Mouse (Mus musculus) CH12.LX (cell line): ENCODE measurements around the gene Col18a1. TPM values are rescaled to one million over a fixed set of nuclear protein-coding genes. Genes with fewer than 3 reads are reported as not detected.

Experiments used
- DNase-seq: peaks from one replicate; pipeline ENCODE4 v3.0.0-alpha.2; 2013; ENCODE audit errors: extremely low read depth
- H3K27ac ChIP-seq: 2 replicates; pipeline ENCODE4 v1.5.1; 2012; ENCODE audit warnings: low read depth, mild to moderate bottlenecking, control low read depth, moderate library complexity; ENCODE audit not compliant: insufficient read depth
- H3K27me3 ChIP-seq: replicated peaks from 2 replicates; pipeline ENCODE3; 2012; ENCODE audit warnings: inconsistent platforms
- H3K36me3 ChIP-seq, 2 experiments: replicated peaks in 1 of 2; 2 replicates each; pipeline versions ENCODE3 to v1.6.1; 2012; ENCODE audit warnings: inconsistent platforms in 1 of 2, low read length in 1 of 2, mild to moderate bottlenecking in 1 of 2, mixed read lengths in 1 of 2, moderate library complexity in 1 of 2; ENCODE audit not compliant: control insufficient read depth in 1 of 2, insufficient read depth in 1 of 2
- H3K4me1 ChIP-seq, 2 experiments: 2 replicates each; pipeline ENCODE4 v1.6.1; 2012; ENCODE audit warnings: inconsistent platforms in 1 of 2, moderate library complexity in 1 of 2; ENCODE audit not compliant: insufficient read depth in 2 of 2, control insufficient read depth in 1 of 2
- H3K4me2 ChIP-seq: 2 replicates; pipeline ENCODE4 v1.6.1; 2012; ENCODE audit warnings: low read depth, mild to moderate bottlenecking, control low read depth; ENCODE audit not compliant: poor library complexity, insufficient read depth, severe bottlenecking
- H3K4me3 ChIP-seq, 3 experiments: fragments of 150-350 bp in 1 of 3; sonication (generic) in 1 of 3; replicated peaks in 1 of 3; 2 replicates each; pipeline versions ENCODE3 to v1.5.1; 2011 to 2012; ENCODE audit warnings: low read depth in 2 of 3, low read length in 2 of 3, mild to moderate bottlenecking in 2 of 3, moderate library complexity in 2 of 3, control low read depth in 1 of 3, improper control_type of control experiment in 1 of 3, inconsistent platforms in 1 of 3, mixed read lengths in 1 of 3; ENCODE audit not compliant: poor library complexity in 1 of 3
- H3K79me2 ChIP-seq: replicated peaks from 2 replicates; pipeline ENCODE4 v1.6.1; 2012; ENCODE audit warnings: mild to moderate bottlenecking, moderate library complexity; ENCODE audit not compliant: control insufficient read depth, poor library complexity, insufficient read depth, severe bottlenecking; ENCODE audit errors: extremely low read depth
- H3K9ac ChIP-seq: 2 replicates; pipeline ENCODE4 v1.6.1; 2012; ENCODE audit warnings: low read depth, mild to moderate bottlenecking, control low read depth, moderate library complexity; ENCODE audit not compliant: insufficient read depth
- H3K9me3 ChIP-seq: replicated peaks from 2 replicates; pipeline ENCODE3; 2012; ENCODE audit warnings: low read length, inconsistent platforms, mixed read lengths
- BHLHE40 ChIP-seq: IDR thresholded peaks from 2 replicates; pipeline ENCODE4 v1.6.1; 2011; ENCODE audit warnings: mild to moderate bottlenecking, low read depth, low read length, improper control_type of control experiment
- CHD1 ChIP-seq: IDR thresholded peaks from 2 replicates; pipeline ENCODE4 v1.6.1; 2012; ENCODE audit warnings: low read depth, low read length, improper control_type of control experiment, inconsistent platforms
- CHD2 ChIP-seq: IDR thresholded peaks from 2 replicates; pipeline ENCODE4 v1.6.1; 2011; ENCODE audit warnings: low read length, improper control_type of control experiment
- CTCF ChIP-seq, 2 experiments: IDR thresholded peaks in 1 of 2; conservative IDR thresholded peaks in 1 of 2; 2 replicates each; pipeline ENCODE4 v1.5.1; 2011 to 2012; ENCODE audit warnings: low read depth in 2 of 2, low read length in 2 of 2, improper control_type of control experiment in 1 of 2, inconsistent platforms in 1 of 2, mild to moderate bottlenecking in 1 of 2, moderate library complexity in 1 of 2
- ELF1 ChIP-seq: IDR thresholded peaks from 2 replicates; pipeline ENCODE4 v1.6.1; 2014; ENCODE audit warnings: low read depth, mild to moderate bottlenecking, inconsistent platforms, low read length, improper control_type of control experiment
- EP300 ChIP-seq: IDR thresholded peaks from 2 replicates; pipeline ENCODE4 v1.6.1; 2011; ENCODE audit warnings: low read length, improper control_type of control experiment
- GABPA ChIP-seq: IDR thresholded peaks from 2 replicates; pipeline ENCODE4 v1.6.1; 2012; ENCODE audit warnings: low read depth, low read length, improper control_type of control experiment, inconsistent platforms; ENCODE audit not compliant: insufficient replicate concordance
- HCFC1 ChIP-seq: IDR thresholded peaks from 2 replicates; pipeline ENCODE4 v1.6.1; 2012; ENCODE audit warnings: low read depth, mild to moderate bottlenecking, inconsistent platforms, low read length, improper control_type of control experiment
- JUN ChIP-seq: IDR thresholded peaks from 2 replicates; pipeline ENCODE4 v1.6.1; 2011; ENCODE audit warnings: low read depth, mild to moderate bottlenecking, low read length, improper control_type of control experiment, moderate library complexity; ENCODE audit not compliant: insufficient read depth
- JUND ChIP-seq: conservative IDR thresholded peaks from 2 replicates; pipeline ENCODE4 v1.6.1; 2011; ENCODE audit warnings: low read depth, low read length, improper control_type of control experiment
- MAX ChIP-seq: IDR thresholded peaks from 2 replicates; pipeline ENCODE4 v1.6.1; 2011; ENCODE audit warnings: low read length, improper control_type of control experiment
- MAZ ChIP-seq: IDR thresholded peaks from 2 replicates; pipeline ENCODE4 v1.6.1; 2012; ENCODE audit warnings: low read depth, mild to moderate bottlenecking, inconsistent platforms, low read length, improper control_type of control experiment, moderate library complexity
- MXI1 ChIP-seq: IDR thresholded peaks from 2 replicates; pipeline ENCODE4 v1.6.1; 2011; ENCODE audit warnings: mild to moderate bottlenecking, low read depth, low read length, improper control_type of control experiment
- MYC ChIP-seq: IDR thresholded peaks from 2 replicates; pipeline ENCODE4 v1.6.1; 2011; ENCODE audit warnings: low read depth, mild to moderate bottlenecking, improper control_type of control experiment, low read length
- NRF1 ChIP-seq: IDR thresholded peaks from 2 replicates; pipeline ENCODE4 v1.6.1; 2014; ENCODE audit warnings: low read depth, mild to moderate bottlenecking, inconsistent platforms, low read length, improper control_type of control experiment, moderate library complexity
- PAX5 ChIP-seq: IDR thresholded peaks from 2 replicates; pipeline ENCODE4 v1.6.1; 2012; ENCODE audit warnings: low read length, inconsistent platforms, mixed read lengths
- POLR2A ChIP-seq: IDR thresholded peaks from 2 replicates; pipeline ENCODE4 v1.6.1; 2011; ENCODE audit warnings: low read depth, mild to moderate bottlenecking, improper control_type of control experiment, low read length
- POLR2AphosphoS2 ChIP-seq: IDR thresholded peaks from 2 replicates; pipeline ENCODE4 v1.6.1; 2011; ENCODE audit warnings: low read depth, low read length, improper control_type of control experiment
- RCOR1 ChIP-seq: conservative IDR thresholded peaks from 2 replicates; pipeline ENCODE4 v1.6.1; 2012; ENCODE audit warnings: low read depth, mild to moderate bottlenecking, inconsistent platforms, low read length, improper control_type of control experiment
- SMC3 ChIP-seq: IDR thresholded peaks from 2 replicates; pipeline ENCODE4 v1.6.1; 2011; ENCODE audit warnings: low read depth, low read length, improper control_type of control experiment
- TCF12 ChIP-seq: IDR thresholded peaks from 2 replicates; pipeline ENCODE4 v1.6.1; 2014; ENCODE audit warnings: low read depth, mild to moderate bottlenecking, inconsistent platforms, low read length, improper control_type of control experiment
- UBTF ChIP-seq: IDR thresholded peaks from 2 replicates; pipeline ENCODE4 v1.6.1; 2012; ENCODE audit warnings: low read depth, mild to moderate bottlenecking, inconsistent platforms, low read length, improper control_type of control experiment, moderate library complexity
- USF1 ChIP-seq: IDR thresholded peaks from 2 replicates; pipeline ENCODE4 v1.6.1; 2014; ENCODE audit warnings: low read depth, mild to moderate bottlenecking, inconsistent platforms, low read length, improper control_type of control experiment
- ZKSCAN1 ChIP-seq: IDR thresholded peaks from 2 replicates; pipeline ENCODE4 v1.6.1; 2012; ENCODE audit warnings: low read depth, inconsistent platforms, low read length, improper control_type of control experiment, borderline replicate concordance
- ZMIZ1 ChIP-seq: IDR thresholded peaks from 2 replicates; pipeline ENCODE4 v1.6.1; 2012; ENCODE audit warnings: low read depth, mild to moderate bottlenecking, inconsistent platforms, low read length, improper control_type of control experiment
- dilution Hi-C: fragments of 300-500 bp; cut with MboI; formaldehyde crosslinking; loops from 2 replicates; pipeline ENCODE4 v1.14.3; 2020; ENCODE audit warnings: low sequenced_read_pairs; ENCODE audit not compliant: extremely low pct_unique_long_range_greater_than_20kb, extremely low pct_ligation_motif_present
- in situ Hi-C: fragments of 300-500 bp; cut with MboI; formaldehyde crosslinking; loops from 3 replicates; pipeline ENCODE4 v1.14.3; 2019; ENCODE audit warnings: low sequenced_read_pairs, low pct_ligation_motif_present, low pct_unique_long_range_greater_than_20kb, mixed read lengths
- polyA plus RNA-seq: library from polyadenylated mRNA; unstranded; fragments of >175 nt; gene quantifications from 2 replicates; pipeline ENCODE4 v1.2.1, GENCODE M21; 2012; ENCODE audit warnings: low read depth; ENCODE audit not compliant: insufficient read length
- total RNA-seq, 2 experiments: library from RNA; depleted of rRNA; stranded (reverse); fragments of 300-350 nt in 1 of 2; fragments of >200 nt in 1 of 2; gene quantifications; 2 replicates each; pipeline ENCODE4 v1.2.3; 2012 to 2014

Col18a1 gene
- total and polyA plus RNA-seq, 3 experiments: 0.17 to 14.5 (median 1.7) TPM

DNA sequence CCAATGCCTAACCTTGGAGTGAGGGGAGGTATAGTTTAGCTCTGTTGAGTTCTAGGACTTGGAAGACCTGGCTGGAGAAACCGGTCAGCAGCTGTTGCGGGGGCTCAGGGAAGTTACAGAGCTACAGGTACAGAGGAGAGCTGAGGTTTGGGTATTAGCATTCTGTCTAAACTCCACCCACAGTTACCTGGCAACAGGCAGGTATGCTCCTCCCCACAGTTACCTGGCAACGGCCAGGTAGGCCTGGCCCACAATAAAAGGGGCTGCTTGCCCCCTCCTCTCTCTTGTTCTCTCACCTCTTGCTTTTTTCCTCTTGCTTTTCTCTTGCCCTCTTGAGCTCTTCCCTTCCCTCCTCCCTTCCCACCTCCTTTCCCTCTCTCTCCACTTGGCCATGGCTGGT is 29.8 kb upstream of the Col18a1 start:
- H3K79me2 ChIP-seq: no peaks in the 10 kb centered on the region
- dilution Hi-C loops: no loop called here
- in situ Hi-C loops: no loop called here
- no peak overlapping the region for H3K27ac ChIP-seq
- TF ChIP-seq SMC3: no peak
- no peak for TF ChIP-seq MYC
- no peak for TF ChIP-seq POLR2AphosphoS2
- TF ChIP-seq EP300: no peak
- no peak for TF ChIP-seq JUND
- TF ChIP-seq MAZ: no peak
- no peak for TF ChIP-seq HCFC1
- no peak for TF ChIP-seq TCF12
- no peaks in the 10 kb centered on the region for H3K36me3 ChIP-seq
- H3K27me3 ChIP-seq: peaks cover 75% of the 10 kb centered on the region
- H3K4me2 ChIP-seq: no peak overlapping the region
- no peak overlapping the region for H3K4me3 ChIP-seq
- H3K9ac ChIP-seq: no peak overlapping the region
- peaks cover 0 to 4% of the 10 kb centered on the region in 2 experiments; a peak in 2 of 4 replicates for H3K4me1 ChIP-seq
- no peaks in the 10 kb centered on the region for H3K9me3 ChIP-seq
- DNase-seq: no peak

DNA sequence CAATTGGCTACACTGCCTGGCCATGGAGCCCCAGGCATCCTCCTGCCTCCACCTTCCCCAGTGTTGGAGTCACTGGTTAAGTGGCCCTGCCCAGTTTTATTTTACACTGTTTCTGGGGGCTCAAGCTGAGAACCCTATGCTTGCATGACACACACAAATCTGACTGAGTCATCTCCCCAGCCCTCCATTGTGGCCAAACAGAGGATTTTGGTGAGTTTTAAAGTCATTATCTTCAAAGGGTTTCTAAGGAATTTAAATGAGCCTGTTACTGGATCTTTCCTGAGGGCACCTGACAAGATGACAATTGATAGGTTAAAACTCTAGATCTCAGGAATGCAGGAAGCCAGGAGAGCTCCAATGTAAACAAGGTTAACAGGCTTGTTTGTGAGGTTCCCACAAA is 27.1 kb upstream of the Col18a1 start:
- Histone ChIP-seq H3K9ac (no peak overlapping the region), H3K9me3 (no peaks in the 10 kb centered on the region), H3K79me2 (no peaks in the 10 kb centered on the region), H3K4me1 (no peaks in the 10 kb centered on the region), H3K4me3 (no peak overlapping the region)
- DNase-seq: no peak
- dilution Hi-C loops: no loop called here
- no peak for TF ChIP-seq USF1
- TF ChIP-seq POLR2AphosphoS2: no peak
- TF ChIP-seq BHLHE40: no peak
- no peak for TF ChIP-seq MAZ
- no peak for TF ChIP-seq RCOR1
- TF ChIP-seq, all 38 proteins: peak for 0
- H3K27ac ChIP-seq: no peak overlapping the region
- H3K27me3 ChIP-seq: peaks cover 75% of the 10 kb centered on the region
- H3K36me3 ChIP-seq: no peaks in the 10 kb centered on the region
- in situ Hi-C loops: no loop called here
- no peak overlapping the region for H3K4me2 ChIP-seq

DNA sequence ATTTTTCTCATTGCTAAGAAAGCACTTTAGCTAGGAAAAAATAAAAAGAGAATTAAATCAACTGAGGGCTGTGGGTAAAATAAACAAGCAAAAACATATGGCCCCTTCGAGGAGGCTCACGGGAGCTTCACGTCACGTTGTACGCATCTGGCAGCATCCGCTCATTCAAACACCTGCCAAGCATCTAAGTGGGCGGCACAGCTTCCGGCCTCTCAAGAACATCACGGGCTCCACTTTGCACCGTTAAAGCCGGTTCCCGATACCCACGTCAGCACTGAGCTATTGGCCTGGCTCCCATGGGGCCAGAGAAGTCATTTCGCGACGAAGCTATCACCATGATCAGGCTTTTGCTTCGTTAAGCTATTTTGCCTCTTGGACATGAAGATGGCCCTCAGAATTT is 26.4 kb upstream of the Col18a1 start:
- dilution Hi-C loops: no loop called here
- H3K9ac ChIP-seq: no peak overlapping the region
- DNase-seq: no peak

More for the DNA sequence above, 26.4 kb upstream of the Col18a1 start:
- peaks cover 81% of the 10 kb centered on the region for H3K27me3 ChIP-seq
- in situ Hi-C loops: no loop called here
- H3K79me2 ChIP-seq: no peaks in the 10 kb centered on the region
- TF ChIP-seq MXI1 (no peak), ELF1 (no peak), NRF1 (no peak), ZKSCAN1 (no peak), RCOR1 (no peak), JUN (no peak), CTCF (conservative IDR thresholded peaks at IDR 0.05 in 1 of 2, IDR thresholded peaks at IDR 0.05 in 1 of 2; ENCODE audit: low read depth in 2 of 2, low read length in 2 of 2) (no peak), JUND (no peak), ZMIZ1 (no peak), UBTF (no peak), PAX5 (no peak), CHD2 (no peak), GABPA (no peak), EP300 (no peak), CHD1 (no peak), MAX (no peak), POLR2A (no peak)
- TF ChIP-seq, all 38 proteins: peak for 0
- H3K4me1 ChIP-seq: no peaks in the 10 kb centered on the region
- no peaks in the 10 kb centered on the region for H3K36me3 ChIP-seq
- no peak overlapping the region for H3K4me3 ChIP-seq
- no peak overlapping the region for H3K27ac ChIP-seq
- no peak overlapping the region for H3K4me2 ChIP-seq
- no peaks in the 10 kb centered on the region for H3K9me3 ChIP-seq
